Mouse (Mus musculus) intestine, postnatal 0 days (tissue): ENCODE measurements around the gene Camta1. TPM values are rescaled to one million over a fixed set of nuclear protein-coding genes. Genes with fewer than 3 reads are reported as not detected.

Experiments
- ATAC-seq: fragments of 200-750 bp; cut with Nextera tagmentation; 2 replicates; pipeline ENCODE4 v1.8.0; 2017; ENCODE audit warnings: mild to moderate bottlenecking, moderate TSS enrichment, moderate library complexity
- H3K27ac ChIP-seq: fragments of 300-500 bp; sonication (generic); 2 replicates; pipeline ENCODE4 v1.5.1; 2014; ENCODE audit warnings: mild to moderate bottlenecking, low read depth, low read length, moderate library complexity
- H3K27me3 ChIP-seq: fragments of 300-500 bp; sonication (generic); replicated peaks from 2 replicates; pipeline ENCODE4 v1.6.1; 2014; ENCODE audit warnings: low read length, mixed read lengths; ENCODE audit not compliant: control insufficient read depth, insufficient read depth
- H3K36me3 ChIP-seq: fragments of 300-500 bp; sonication (generic); 2 replicates; pipeline ENCODE4 v1.6.1; 2014; ENCODE audit warnings: mild to moderate bottlenecking, moderate library complexity; ENCODE audit not compliant: control insufficient read depth, insufficient read depth
- H3K4me1 ChIP-seq: fragments of 300-500 bp; sonication (generic); replicated peaks from 2 replicates; pipeline ENCODE4 v1.6.1; 2014; ENCODE audit warnings: antibody characterized with exemption, low read length, mixed read lengths; ENCODE audit not compliant: control insufficient read depth, insufficient read depth
- H3K4me2 ChIP-seq: fragments of 300-500 bp; sonication (generic); replicated peaks from 2 replicates; pipeline ENCODE4 v1.6.1; 2014; ENCODE audit warnings: low read depth, mild to moderate bottlenecking, moderate library complexity
- H3K4me3 ChIP-seq: fragments of 300-500 bp; sonication (generic); 2 replicates; pipeline ENCODE4 v1.5.1; 2014; ENCODE audit warnings: low read depth, low read length
- H3K9ac ChIP-seq: fragments of 300-500 bp; sonication (generic); 2 replicates; pipeline ENCODE4 v1.6.1; 2014; ENCODE audit warnings: mild to moderate bottlenecking, low read depth, low read length
- H3K9me3 ChIP-seq: fragments of 300-500 bp; sonication (generic); 2 replicates; pipeline ENCODE4 v1.6.1; 2016; ENCODE audit warnings: mixed run types; ENCODE audit not compliant: control insufficient read depth
- CTCF ChIP-seq: sonication (generic); IDR thresholded peaks from 2 replicates; pipeline ENCODE4 v1.5.1; 2016; ENCODE audit warnings: low read depth, mild to moderate bottlenecking, control low read depth, antibody characterized with exemption, moderate library complexity
- WGBS: fragments of 180-500 bp; shearing (Covaris S2); extraction: QIAGEN DNeasy Blood & Tissue Kit; methylation state at CpG from one replicate; pipeline ENCODE4 v1.1.7; 2014; 5-methylcytosine and 5-hydroxymethylcytosine counted together
- polyA plus RNA-seq: library from polyadenylated mRNA; unstranded; fragments of >200 nt; fragmentation: Nextera tagmentation; extraction: Ambion mirVana; gene quantifications from 2 replicates; pipeline ENCODE4 v1.2.1, GENCODE M21; 2015

Gene Camta1
- polyA plus RNA-seq, 1 experiment from 2014 or later = 54.1 TPM

DNA sequence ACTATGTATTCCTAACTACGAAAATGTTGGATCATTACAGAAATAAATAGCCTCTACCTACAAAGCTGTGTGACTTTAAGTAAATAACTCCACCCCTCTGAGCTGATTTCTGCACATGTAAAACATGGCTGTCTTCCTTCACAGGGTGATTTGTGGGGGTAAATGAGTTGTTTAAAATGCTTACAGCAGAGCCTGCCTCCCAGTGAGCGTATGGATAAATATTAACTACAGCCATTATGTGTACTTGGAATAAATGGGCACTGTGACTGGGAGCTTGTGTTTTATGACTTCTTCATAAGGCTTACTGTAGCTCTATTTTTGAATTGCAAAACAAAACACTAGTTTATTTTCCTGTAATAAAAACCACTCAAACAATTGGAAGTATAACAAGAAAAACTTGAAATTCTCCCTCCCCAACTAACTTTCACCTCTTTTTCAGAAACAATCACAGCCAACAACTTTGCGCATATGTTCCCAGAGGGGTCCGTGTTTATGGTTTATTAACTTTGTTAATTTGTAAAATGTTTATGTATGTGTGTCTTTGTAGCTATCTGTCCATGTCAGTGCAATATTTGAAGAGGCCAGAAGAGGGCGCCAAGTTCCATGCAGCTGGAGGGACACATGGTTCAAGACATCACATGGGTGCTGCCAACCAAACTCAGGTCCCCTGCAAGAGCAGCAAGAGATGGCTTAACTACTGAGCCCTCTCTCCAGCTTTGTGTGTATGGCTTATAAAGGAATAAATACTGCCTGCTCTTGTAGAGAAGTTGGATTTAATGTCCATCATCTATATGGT lies 363.0 kb downstream of the Camta1 start:
- H3K27me3 ChIP-seq = no peaks in the 10 kb centered on the region
- H3K9ac ChIP-seq = no peak overlapping the region
- peak; percentile 46 for TF ChIP-seq CTCF
- 70% methylated on average over 5 of the region's 5 CpGs for WGBS
- H3K4me3 ChIP-seq = no peak overlapping the region
- no peaks in the 10 kb centered on the region for H3K4me1 ChIP-seq
- no peak overlapping the region for H3K27ac ChIP-seq
- ATAC-seq = no peak
- no peaks in the 10 kb centered on the region for H3K36me3 ChIP-seq
- H3K9me3 ChIP-seq = no peaks in the 10 kb centered on the region
- no peak overlapping the region for H3K4me2 ChIP-seq

DNA sequence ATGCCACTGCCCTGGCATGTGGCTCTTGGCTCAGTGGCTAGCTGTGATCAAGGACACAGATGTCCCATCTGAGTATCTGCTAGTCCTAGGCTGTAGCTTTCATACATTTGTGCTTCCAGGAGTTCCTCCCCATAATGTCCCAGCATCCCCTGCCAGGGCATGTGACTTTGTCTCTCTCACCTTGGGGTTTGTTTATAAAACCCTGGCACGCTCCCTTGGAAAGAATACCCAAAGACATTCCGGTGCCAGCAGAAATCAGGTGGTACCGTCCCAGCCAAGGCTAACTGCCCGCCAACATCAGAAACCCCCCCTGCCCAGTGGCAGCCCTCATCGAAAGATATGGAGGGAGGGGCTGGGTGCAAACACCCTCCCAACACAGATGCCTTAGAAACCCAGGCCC lies 365.1 kb downstream of the Camta1 start:
- 84% methylated on average over 5 of the region's 5 CpGs for WGBS
- TF ChIP-seq CTCF = no peak
- no peak for ATAC-seq

DNA sequence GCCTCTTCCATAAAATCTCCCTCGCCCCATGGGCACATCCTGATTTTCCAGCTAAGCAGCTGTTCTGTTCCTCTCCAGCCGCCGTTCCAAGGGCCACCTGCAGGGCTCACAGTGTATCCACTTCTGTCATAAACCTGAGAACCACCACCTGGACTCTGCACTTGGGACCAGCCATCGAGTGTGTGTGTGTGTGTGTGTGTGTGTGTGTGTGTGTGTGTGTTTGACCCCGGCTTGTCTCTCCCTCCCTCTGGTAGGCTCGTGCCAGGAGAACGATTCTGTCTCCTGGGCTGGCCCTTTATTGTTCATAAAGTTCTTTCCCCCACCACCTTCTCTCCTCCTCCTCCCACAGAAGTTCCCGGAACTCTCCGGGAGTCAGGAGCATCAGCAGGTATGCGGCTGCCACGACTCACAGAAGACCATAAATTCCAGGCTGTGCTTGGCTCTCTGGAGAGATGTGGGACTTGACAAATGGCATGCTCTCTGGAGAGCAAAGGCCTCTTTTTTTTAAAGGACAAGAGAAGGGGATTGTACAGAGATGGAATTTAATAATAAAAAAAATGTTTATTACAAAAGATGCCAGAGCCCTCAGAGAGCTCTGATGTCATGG lies 366.3 kb downstream of the Camta1 start:
- ATAC-seq = peak; percentile 28; the same call in 1 of the 2 replicates
- Histone ChIP-seq H3K27me3 (no peaks in the 10 kb centered on the region), H3K4me2 (no peak overlapping the region), H3K4me3 (no peak overlapping the region), H3K9me3 (no peaks in the 10 kb centered on the region), H3K27ac (no peak overlapping the region), H3K4me1 (no peaks in the 10 kb centered on the region), H3K9ac (no peak overlapping the region), H3K36me3 (no peaks in the 10 kb centered on the region)
- 20% methylated on average over 11 of the region's 11 CpGs for WGBS
- TF ChIP-seq CTCF = peak; percentile 22; the same call in 1 of the 2 replicates

More for the DNA sequence above, 365.1 kb downstream of the Camta1 start:
- H3K4me1 ChIP-seq = no peaks in the 10 kb centered on the region
- H3K4me2 ChIP-seq = no peak overlapping the region
- no peaks in the 10 kb centered on the region for H3K36me3 ChIP-seq
- no peaks in the 10 kb centered on the region for H3K27me3 ChIP-seq
- no peaks in the 10 kb centered on the region for H3K9me3 ChIP-seq
- no peak overlapping the region for H3K27ac ChIP-seq
- H3K4me3 ChIP-seq = no peak overlapping the region
- no peak overlapping the region for H3K9ac ChIP-seq

DNA sequence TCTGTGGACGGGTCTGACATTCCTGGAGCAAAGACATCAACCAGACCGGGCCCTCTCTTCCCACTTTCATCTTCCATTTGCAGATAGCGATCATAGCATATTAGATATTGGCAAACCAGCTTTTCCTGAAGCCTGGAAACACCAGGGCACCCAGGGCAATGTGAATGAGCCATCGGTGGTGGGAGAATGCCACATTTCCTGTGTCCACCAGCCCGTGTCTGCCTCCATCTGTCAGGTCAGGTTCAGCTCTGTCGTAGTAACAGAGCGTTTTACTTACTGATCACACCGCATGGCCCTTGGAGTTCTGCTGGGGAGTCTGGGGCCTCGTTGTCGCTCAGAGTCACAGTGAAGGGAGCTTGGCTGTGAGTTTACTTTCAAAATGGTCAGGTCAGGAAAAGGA lies 368.9 kb downstream of the Camta1 start:
- no peak overlapping the region for H3K4me3 ChIP-seq
- ATAC-seq = no peak
- H3K36me3 ChIP-seq = no peaks in the 10 kb centered on the region
- H3K27me3 ChIP-seq = no peaks in the 10 kb centered on the region
- H3K9ac ChIP-seq = no peak overlapping the region
- no peak for TF ChIP-seq CTCF
- no peak overlapping the region for H3K4me2 ChIP-seq
- no peaks in the 10 kb centered on the region for H3K4me1 ChIP-seq
- H3K9me3 ChIP-seq = no peaks in the 10 kb centered on the region
- H3K27ac ChIP-seq = no peak overlapping the region
- WGBS = 72% methylated on average over 10 of the region's 10 CpGs

DNA sequence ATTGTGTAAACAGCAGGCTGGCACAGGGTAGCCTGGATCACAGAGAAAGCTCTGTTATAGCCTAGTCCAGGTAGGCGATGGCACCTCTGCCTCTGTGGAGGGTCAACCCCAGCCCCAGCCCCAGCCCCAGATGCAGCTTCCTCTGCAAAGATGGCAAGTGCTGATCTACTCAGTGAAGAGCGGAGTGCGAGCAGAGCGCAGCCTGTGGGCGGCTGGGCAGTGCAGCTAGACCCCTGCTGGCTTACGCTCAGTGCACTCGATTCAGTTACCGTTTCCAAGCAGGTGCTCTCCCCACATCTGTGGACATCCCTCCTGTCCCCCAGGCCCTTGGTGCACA lies 377.7 kb downstream of the Camta1 start:
- no peaks in the 10 kb centered on the region for H3K36me3 ChIP-seq
- 56% methylated on average over 8 of the region's 8 CpGs for WGBS
- no peaks in the 10 kb centered on the region for H3K27me3 ChIP-seq
- no peak overlapping the region for H3K4me3 ChIP-seq
- no peaks in the 10 kb centered on the region for H3K4me1 ChIP-seq
- TF ChIP-seq CTCF = no peak
- no peak overlapping the region for H3K4me2 ChIP-seq
- H3K9ac ChIP-seq = no peak overlapping the region
- no peaks in the 10 kb centered on the region for H3K9me3 ChIP-seq
- no peak for ATAC-seq
- no peak overlapping the region for H3K27ac ChIP-seq

DNA sequence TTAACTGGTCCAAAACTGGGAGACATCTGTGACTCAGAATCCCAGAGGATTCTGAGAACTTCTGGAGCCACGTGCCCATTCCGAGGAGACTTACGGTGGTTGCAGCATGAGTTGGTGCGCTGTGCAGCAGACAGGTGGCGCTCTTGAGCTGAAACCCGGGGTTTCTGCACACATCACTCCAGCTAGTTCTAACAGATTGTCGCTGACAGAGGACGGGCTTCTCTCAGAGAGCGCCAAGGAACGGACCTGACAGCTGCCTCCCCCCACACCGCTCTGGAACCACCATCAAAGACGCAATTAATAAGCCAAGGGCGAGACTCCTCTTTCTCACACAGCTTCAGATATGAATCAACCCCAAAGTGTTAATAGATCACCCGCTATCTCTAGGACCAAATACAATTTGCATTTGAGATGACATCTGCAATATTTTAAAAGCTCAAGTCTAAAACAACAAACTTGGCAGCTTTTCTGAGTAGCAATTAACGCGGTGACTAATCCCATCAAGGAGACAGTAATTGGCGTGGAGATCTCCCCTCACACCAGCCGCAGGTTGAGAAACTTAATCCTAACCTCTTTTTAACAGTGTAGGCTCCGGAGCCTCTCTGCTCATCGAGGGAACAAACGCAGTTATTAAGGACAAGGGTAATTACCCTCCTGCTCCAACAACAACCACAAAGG lies 378.2 kb downstream of the Camta1 start:
- no peaks in the 10 kb centered on the region for H3K4me1 ChIP-seq
- H3K36me3 ChIP-seq = no peaks in the 10 kb centered on the region
- ATAC-seq = no peak
- H3K9ac ChIP-seq = no peak overlapping the region
- TF ChIP-seq CTCF = peak; percentile 78
- 16% methylated on average over 21 of the region's 21 CpGs for WGBS
- H3K4me2 ChIP-seq = no peak overlapping the region
- no peak overlapping the region for H3K27ac ChIP-seq
- H3K9me3 ChIP-seq = no peaks in the 10 kb centered on the region
- no peaks in the 10 kb centered on the region for H3K27me3 ChIP-seq
- no peak overlapping the region for H3K4me3 ChIP-seq
